Mouse (Mus musculus) megakaryocyte-erythroid progenitor cell, adult 5-6 weeks (primary cell): ENCODE results near the gene Mttp. TPM values are rescaled to one million over a fixed set of nuclear protein-coding genes. Genes with fewer than 3 reads are reported as not detected.

Source experiments
- ATAC-seq: replicated peaks from 2 replicates; pipeline ENCODE4 v1.8.0; 2016; ENCODE audit warnings: mild to moderate bottlenecking, inconsistent platforms; ENCODE audit not compliant: severe bottlenecking, poor library complexity, low FRiP score, low TSS enrichment
- total RNA-seq, 2 experiments: library from RNA; stranded (forward) in 1 of 2; stranded (reverse) in 1 of 2; fragments of 200-1000, 215-1000 nt in 1 of 2; fragments of >200 nt in 1 of 2; fragmentation: Nextera tagmentation in 1 of 2; gene quantifications; 2 replicates each; pipeline ENCODE4 v1.2.3; 2014 to 2017

The Mttp gene
- total RNA-seq, 2 experiments from 2014 or later: 2.7 to 3.3 TPM

- ATAC-seq: no peak
Observed at GRCm38 (mm10) chr3:138062673-138063072, 82.1 kb downstream of the Mttp start.

- ATAC-seq: no peak
Observed at GRCm38 (mm10) chr3:138061205-138061911, 83.4 kb downstream of the Mttp start.

- ATAC-seq: peak; percentile 80
Observed at GRCm38 (mm10) chr3:138060429-138060828, 84.3 kb downstream of the Mttp start.

GRCm38 (mm10) chr3:138058226-138058625 lies 86.5 kb downstream of the Mttp start:
- no peak for ATAC-seq

- no peak for ATAC-seq
Observed at GRCm38 (mm10) chr3:138056976-138057375, 87.8 kb downstream of the Mttp start.

GRCm38 (mm10) chr3:138053969-138054368 lies 90.8 kb downstream of the Mttp start:
- no peak for ATAC-seq

GRCm38 (mm10) chr3:138051431-138051830 lies 93.3 kb downstream of the Mttp start:
- ATAC-seq: no peak

GRCm38 (mm10) chr3:138050772-138051171 lies 94.0 kb downstream of the Mttp start:
- ATAC-seq: no peak

- ATAC-seq: no peak
Observed at GRCm38 (mm10) chr3:138049555-138049954, 95.2 kb downstream of the Mttp start.

GRCm38 (mm10) chr3:138043316-138043715 lies 101.5 kb downstream of the Mttp start:
- no peak for ATAC-seq

GRCm38 (mm10) chr3:138041591-138042301 lies 103.0 kb downstream of the Mttp start:
- ATAC-seq: no peak

- no peak for ATAC-seq
Observed at GRCm38 (mm10) chr3:138040938-138041337, 103.8 kb downstream of the Mttp start.

Other genes starting within 250 kb of the Mttp start
- gene Lamtor3, start 226.5 kb downstream of the Mttp start, total RNA-seq (2014; fragmentation: Nextera tagmentation): 65.7 and 77.2 TPM in 2 replicates
- 81.7 and 82.1 TPM in 2 replicates for gene Lamtor3, start 226.5 kb downstream of the Mttp start, total RNA-seq (2017)
- 82.8 and 108 TPM in 2 replicates for gene Dapp1, start 163.4 kb downstream of the Mttp start, total RNA-seq (2014; fragmentation: Nextera tagmentation)
- 110 and 171 TPM in 2 replicates for gene Dapp1, start 163.4 kb downstream of the Mttp start, total RNA-seq (2017)
- gene 1110002E22Rik, start 79.9 kb downstream of the Mttp start, total RNA-seq (2014; fragmentation: Nextera tagmentation): not detected in 2 replicates
- gene 1110002E22Rik, start 79.9 kb downstream of the Mttp start, total RNA-seq (2017): not detected in 2 replicates
- gene Gm5105, start 77.6 kb downstream of the Mttp start, total RNA-seq (2014; fragmentation: Nextera tagmentation): not detected in 2 replicates
- gene Gm5105, start 77.6 kb downstream of the Mttp start, total RNA-seq (2017): not detected in 2 replicates
- 4.4 and 7.3 TPM in 2 replicates for gene Trmt10a, start 1.5 kb downstream of the Mttp start, total RNA-seq (2014; fragmentation: Nextera tagmentation)
- gene Trmt10a, start 1.5 kb downstream of the Mttp start, total RNA-seq (2017): 8.5 and 30.6 TPM in 2 replicates
- gene 4930579F01Rik, start 48.9 kb upstream of the Mttp start, total RNA-seq (2014; fragmentation: Nextera tagmentation): not detected in 2 replicates
- not detected in 2 replicates for gene 4930579F01Rik, start 48.9 kb upstream of the Mttp start, total RNA-seq (2017)
- not detected in 2 replicates for gene Adh7, start 72.8 kb upstream of the Mttp start, total RNA-seq (2014; fragmentation: Nextera tagmentation)
- gene Adh7, start 72.8 kb upstream of the Mttp start, total RNA-seq (2017): not detected in 2 replicates
- gene Adh1, start 116.0 kb upstream of the Mttp start, total RNA-seq (2014; fragmentation: Nextera tagmentation): not detected in 2 replicates
- gene Adh1, start 116.0 kb upstream of the Mttp start, total RNA-seq (2017): not detected in 2 replicates
- gene Adh6a, start 168.3 kb upstream of the Mttp start, total RNA-seq (2014; fragmentation: Nextera tagmentation): not detected in 2 replicates
- gene Adh6a, start 168.3 kb upstream of the Mttp start, total RNA-seq (2017): not detected in 2 replicates
- gene Adh6b, start 196.8 kb upstream of the Mttp start, total RNA-seq (2014; fragmentation: Nextera tagmentation): not detected in 2 replicates
- gene Adh6b, start 196.8 kb upstream of the Mttp start, total RNA-seq (2017): not detected in 2 replicates